In genomic region chr5:33655251-33655840, GRCm38 (mm10) we compare ENCODE assay signal across 15 mouse cellular contexts. TPM values are rescaled to one million over a fixed set of nuclear protein-coding genes. Genes with fewer than 3 reads are reported as not detected.
DNase-seq lines count a peak whose midpoint lies in the region; ATAC-seq and TF ChIP-seq lines count a peak whose summit lies in the region.
"Had no signal": no experiment of that assay in that cellular context is flagged by ENCODE, and none has a peak within 500 bp of the region (broad histone marks: within the 10 kb centered on the region; RNA-seq: fewer than 3 reads in every experiment).

No protein-coding gene starts in this region.

- H3K27me3 ChIP-seq in forebrain, embryonic 13.5 days, result no peaks in the 10 kb centered on the region
- H3K27me3 ChIP-seq in forebrain, embryonic 12.5 days, result no peaks in the 10 kb centered on the region
- no peaks in the 10 kb centered on the region for H3K27me3 ChIP-seq in myocyte (ENCODE audit: control insufficient read depth, insufficient read depth, insufficient read length)
- H3K27me3 ChIP-seq: limb, embryonic 15.5 days; neural tube, embryonic 15.5 days had no signal

- no peaks in the 10 kb centered on the region for H3K9me3 ChIP-seq in forebrain, embryonic 13.5 days (replicated peaks)
- no peaks in the 10 kb centered on the region for H3K9me3 ChIP-seq in forebrain, embryonic 12.5 days
- H3K9me3 ChIP-seq: limb, embryonic 15.5 days; neural tube, embryonic 15.5 days had no signal

- no peak for ATAC-seq in forebrain, embryonic 13.5 days
- ATAC-seq in forebrain, embryonic 12.5 days (ENCODE audit: low FRiP score), result no peak

- no peak for TF ChIP-seq POLR2A in myocyte (IDR thresholded peaks at IDR 0.05; ENCODE audit: insufficient read length, low read depth)

- H3ac ChIP-seq in myocyte (ENCODE audit: control insufficient read depth, insufficient read length), result no peak overlapping the region

- 93% methylated on average over 10 of the region's 10 CpGs for WGBS in forebrain, embryonic 13.5 days
- 94% methylated on average over 10 of the region's 10 CpGs for WGBS in forebrain, embryonic 12.5 days

- 0 out of 2 replicates have a peak overlapping the region, but pooled peaks have one; percentile 0 for H3K4me3 ChIP-seq in forebrain, embryonic 13.5 days
- no peak overlapping the region for H3K4me3 ChIP-seq in forebrain, embryonic 12.5 days (replicated peaks)
- H3K4me3 ChIP-seq in myocyte, result peak overlapping the region; percentile 97

- peak overlapping the region; percentile 83 for H3K9ac ChIP-seq in forebrain, embryonic 13.5 days
- H3K9ac ChIP-seq in forebrain, embryonic 12.5 days, result no peak overlapping the region
- H3K9ac ChIP-seq: limb, embryonic 15.5 days; neural tube, embryonic 15.5 days had no signal

- H3K4me1 ChIP-seq in forebrain, embryonic 13.5 days, result peaks cover 53% of the 10 kb centered on the region
- peaks cover 49% of the 10 kb centered on the region for H3K4me1 ChIP-seq in forebrain, embryonic 12.5 days

- H3K79me2 ChIP-seq in myocyte (ENCODE audit: control insufficient read depth, insufficient read depth), result peaks cover 59% of the 10 kb centered on the region

- no peak overlapping the region for H3K27ac ChIP-seq in forebrain, embryonic 13.5 days
- no peak overlapping the region for H3K27ac ChIP-seq in forebrain, embryonic 12.5 days
- H3K27ac ChIP-seq: limb, embryonic 15.5 days; neural tube, embryonic 15.5 days had no signal

- H3K4me2 ChIP-seq in forebrain, embryonic 13.5 days, result no peak overlapping the region
- H3K4me2 ChIP-seq in forebrain, embryonic 12.5 days, result no peak overlapping the region
- peak overlapping the region; percentile 88 for H3K4me2 ChIP-seq in myocyte (ENCODE audit: low read depth)

- peak; percentile 9 for DNase-seq in layer of hippocampus, adult 11-12 months (ENCODE audit: low spot score)
- DNase-seq in layer of hippocampus, postnatal 36 days, result no peak
- DNase-seq in spleen, postnatal 36 days (ENCODE audit: low spot score in 2 of 2), result peak; percentile 12 to 14
- no peak for DNase-seq in spleen, postnatal 14 days (ENCODE audit: low spot score in 2 of 2)
- DNase-seq in adrenal gland, postnatal 10 days, result no peak
- DNase-seq: kidney, adult 2 months; kidney, postnatal 4 days; lung, postnatal 4 days; thymus, postnatal 14 days had no signal

- peaks cover 27% of the 10 kb centered on the region for H3K36me3 ChIP-seq in forebrain, embryonic 13.5 days (ENCODE audit: poor library complexity, severe bottlenecking)
- H3K36me3 ChIP-seq in forebrain, embryonic 12.5 days (replicated peaks), result peaks cover 23% of the 10 kb centered on the region
- H3K36me3 ChIP-seq in myocyte (ENCODE audit: control insufficient read depth, insufficient read depth), result no peaks in the 10 kb centered on the region

TF ChIP-seq in myocyte, 11 proteins besides CTCF, POLR2A, EP300 and RAD21:
- TF ChIP-seq MYOG (IDR thresholded peaks at IDR 0.05; ENCODE audit: control insufficient read depth in 1 of 3, insufficient read depth in 1 of 3, insufficient read length in 2 of 3, low read depth in 2 of 3), result no peak
- no peak for TF ChIP-seq CEBPB (IDR thresholded peaks at IDR 0.05; ENCODE audit: insufficient read depth, poor library complexity, severe bottlenecking)
- TF ChIP-seq REST (IDR thresholded peaks at IDR 0.05; ENCODE audit: insufficient read depth, insufficient read length), result no peak
- no peak for TF ChIP-seq SRF (IDR thresholded peaks at IDR 0.05; ENCODE audit: control insufficient read depth, insufficient read length, low read depth)
- no peak for TF ChIP-seq POLR2AphosphoS2 (IDR thresholded peaks at IDR 0.05; ENCODE audit: insufficient read length, low read depth)
- no peak for TF ChIP-seq USF1 (IDR thresholded peaks at IDR 0.05; ENCODE audit: low read depth)
- no peak for TF ChIP-seq TCF12 (IDR thresholded peaks at IDR 0.05; ENCODE audit: insufficient read depth, poor library complexity, severe bottlenecking)
- no peak for TF ChIP-seq E2F4 (IDR thresholded peaks at IDR 0.05; ENCODE audit: insufficient read depth)
- TF ChIP-seq MAX (IDR thresholded peaks at IDR 0.05; ENCODE audit: low read depth), result no peak
- TF ChIP-seq MYOD1 (IDR thresholded peaks at IDR 0.05; ENCODE audit: control insufficient read depth in 1 of 3, insufficient read length in 2 of 3, low read depth in 2 of 3), result no peak

RNA-seq across cellular contexts. Expression of gene Tacc3, which starts 2.6 kb away (rescaled TPM):
- polyA plus RNA-seq in forebrain, embryonic 13.5 days (2015; fragmentation: Nextera tagmentation; extraction: Ambion mirVana), result 189 and 190 TPM in 2 replicates
- polyA plus RNA-seq in forebrain, embryonic 12.5 days (2016; fragmentation: Nextera tagmentation; extraction: Ambion mirVana), result 265 and 272 TPM in 2 replicates
- total RNA-seq in layer of hippocampus, postnatal 36 days (2021), result 1 to 10 TPM; 3.8 to 5.2 TPM
- 54.1 TPM for polyA plus RNA-seq in myocyte (2012; fragmentation: generic; extraction: Trizol)
- total RNA-seq in adrenal gland, postnatal 10 days (2021), result 10 to 100 TPM; 24.0 to 31.5 TPM

RNA-seq across cellular contexts. Expression of gene Tmem129, which starts 2.9 kb away (rescaled TPM):
- polyA plus RNA-seq in forebrain, embryonic 13.5 days (2015; fragmentation: Nextera tagmentation; extraction: Ambion mirVana), result 33.0 and 37.8 TPM in 2 replicates
- 34.6 and 39.6 TPM in 2 replicates for polyA plus RNA-seq in forebrain, embryonic 12.5 days (2016; fragmentation: Nextera tagmentation; extraction: Ambion mirVana)
- 10 to 100 TPM; 23.0 to 25.6 TPM for total RNA-seq in layer of hippocampus, postnatal 36 days (2021)
- 27.2 TPM for polyA plus RNA-seq in myocyte (2012; fragmentation: generic; extraction: Trizol)
- 10 to 100 TPM; 18.6 to 21.7 TPM for total RNA-seq in adrenal gland, postnatal 10 days (2021)

RNA-seq across cellular contexts. Expression of gene Slbp, which starts 3.0 kb away (rescaled TPM):
- polyA plus RNA-seq in forebrain, embryonic 13.5 days (2015; fragmentation: Nextera tagmentation; extraction: Ambion mirVana), result 222 and 225 TPM in 2 replicates
- polyA plus RNA-seq in forebrain, embryonic 12.5 days (2016; fragmentation: Nextera tagmentation; extraction: Ambion mirVana), result 265 and 268 TPM in 2 replicates
- 10 to 100 TPM; 21.0 to 21.1 TPM for total RNA-seq in layer of hippocampus, postnatal 36 days (2021)
- 13.1 TPM for polyA plus RNA-seq in myocyte (2012; fragmentation: generic; extraction: Trizol)
- total RNA-seq in adrenal gland, postnatal 10 days (2021), result 10 to 100 TPM; 50.1 to 56.5 TPM

RNA-seq across cellular contexts. Expression of gene Gm9903, which starts 25.6 kb away (rescaled TPM):
- polyA plus RNA-seq in forebrain, embryonic 13.5 days (2015; fragmentation: Nextera tagmentation; extraction: Ambion mirVana), result 0.55 and 0.61 TPM in 2 replicates
- 0.46 and 0.51 TPM in 2 replicates for polyA plus RNA-seq in forebrain, embryonic 12.5 days (2016; fragmentation: Nextera tagmentation; extraction: Ambion mirVana)
- total RNA-seq in layer of hippocampus, postnatal 36 days (2021), result 1 to 10 TPM in 1 of 2 experiments, under 1 TPM in 1; 0.70 to 1.3 TPM
- polyA plus RNA-seq in myocyte (2012; fragmentation: generic; extraction: Trizol), result 0.25 TPM
- under 1 TPM; 0.39 to 0.48 TPM for total RNA-seq in adrenal gland, postnatal 10 days (2021)
- total RNA-seq: midbrain, postnatal 0 days had no signal

RNA-seq across cellular contexts. Expression of gene Fam53a, which starts 25.9 kb away (rescaled TPM):
- polyA plus RNA-seq in forebrain, embryonic 13.5 days (2015; fragmentation: Nextera tagmentation; extraction: Ambion mirVana), result 51.0 and 57.7 TPM in 2 replicates
- polyA plus RNA-seq in forebrain, embryonic 12.5 days (2016; fragmentation: Nextera tagmentation; extraction: Ambion mirVana), result 55.0 and 57.4 TPM in 2 replicates
- 10 to 100 TPM; 28.6 to 32.0 TPM for total RNA-seq in layer of hippocampus, postnatal 36 days (2021)
- polyA plus RNA-seq in myocyte (2012; fragmentation: generic; extraction: Trizol), result 28.3 TPM
- 10 to 100 TPM; 25.2 to 28.6 TPM for total RNA-seq in adrenal gland, postnatal 10 days (2021)

Comparison
In these comparisons a context has a peak if more than half of its experiments do, and no peak if none do; other contexts are left out.
1. DNase-seq: peak in layer of hippocampus, adult 11-12 months (single experiment) and spleen, postnatal 36 days (2 of 2); none in layer of hippocampus, postnatal 36 days (0 of 2), spleen, postnatal 14 days (0 of 2) and adrenal gland, postnatal 10 days (single experiment).
2. RNA of gene Slbp, which starts 3.0 kb away (polyA plus RNA-seq): 265 to 268 TPM in forebrain, embryonic 12.5 days and 222 to 225 TPM in forebrain, embryonic 13.5 days; 13.1 TPM in myocyte (single experiment); every median in the first group is over 10 times any median in the second.